Mouse (Mus musculus): ENCODE data around the gene AI854703.
A peak's percentile ranks its signal among the peaks of the same experiment; 100 is the strongest.
"Not testable (repeated sequence)": the region's sequence is repeated elsewhere in the genome, so short reads cannot be mapped to it uniquely, and the experiment has no call there.

AI854703 gene

GRCm38 (mm10) chr6:48620031-48620430 is 6.5 kb upstream of the AI854703 start:
- no peak for DNase-seq

GRCm38 (mm10) chr6:48622186-48622843 is 4.2 kb upstream of the AI854703 start:
- not testable (repeated sequence) for DNase-seq

GRCm38 (mm10) chr6:48623460-48623859 is 3.1 kb upstream of the AI854703 start:
- DNase-seq: no peak

- peak; percentile 69 for DNase-seq
Measured at GRCm38 (mm10) chr6:48626984-48627383, 420 bp downstream of the AI854703 start.

- no peak for DNase-seq
Measured at GRCm38 (mm10) chr6:48627511-48627924, 954 bp downstream of the AI854703 start.

- DNase-seq: peak; percentile 26
Measured at GRCm38 (mm10) chr6:48628377-48628776, 1.8 kb downstream of the AI854703 start.

- DNase-seq: peak; percentile 67
Measured at GRCm38 (mm10) chr6:48628808-48629660, 2.5 kb downstream of the AI854703 start.

GRCm38 (mm10) chr6:48629661-48630034 is 3.1 kb downstream of the AI854703 start:
- DNase-seq: peak; percentile 58

- no peak for DNase-seq
Measured at GRCm38 (mm10) chr6:48630831-48631230, 4.3 kb downstream of the AI854703 start.

- no peak for DNase-seq
Measured at GRCm38 (mm10) chr6:48635105-48635504, 8.5 kb downstream of the AI854703 start.

GRCm38 (mm10) chr6:48636515-48636914 is 10.0 kb downstream of the AI854703 start:
- no peak for DNase-seq

GRCm38 (mm10) chr6:48637811-48638500 is 11.4 kb downstream of the AI854703 start:
- no peak for DNase-seq

- DNase-seq: no peak
Measured at GRCm38 (mm10) chr6:48638553-48638952, 12.0 kb downstream of the AI854703 start.

- DNase-seq: no peak
Measured at GRCm38 (mm10) chr6:48641391-48641790, 14.8 kb downstream of the AI854703 start.

GRCm38 (mm10) chr6:48642764-48643292 is 16.3 kb downstream of the AI854703 start:
- no peak for DNase-seq

GRCm38 (mm10) chr6:48645660-48646308 is 19.2 kb downstream of the AI854703 start:
- no peak for DNase-seq

- DNase-seq: no peak
Measured at GRCm38 (mm10) chr6:48646309-48646690, 19.7 kb downstream of the AI854703 start.

GRCm38 (mm10) chr6:48646995-48647394 is 20.4 kb downstream of the AI854703 start, which contains the start of gene Gimap8:
Gene Gimap8, plus strand, starts transcription at chr6:48647234.
- no peak for DNase-seq

- DNase-seq: no peak
Measured at GRCm38 (mm10) chr6:48647611-48648010, 21.0 kb downstream of the AI854703 start.

- no peak for DNase-seq
Measured at GRCm38 (mm10) chr6:48648779-48649178, 22.2 kb downstream of the AI854703 start.

- DNase-seq: no peak
Measured at GRCm38 (mm10) chr6:48650041-48650440, 23.5 kb downstream of the AI854703 start.

- no peak for DNase-seq
Measured at GRCm38 (mm10) chr6:48658721-48659120, 32.2 kb downstream of the AI854703 start.

GRCm38 (mm10) chr6:48664750-48665149 is 38.2 kb downstream of the AI854703 start:
- DNase-seq: no peak
